Mouse (Mus musculus) embryonic stem cell, embryonic (primary cell): ENCODE measurements around the gene Acvr2b.

Experiments used
- CTCF ChIA-PET, 4 experiments: fragments of 300-600 bp in 2 of 4; fragments of 350-600 bp in 2 of 4; sonication (Branson Sonifier 250); formaldehyde crosslinking; loops; one replicate each; lab custom pipeline; 2022; ENCODE audit warnings: inconsistent platforms in 2 of 4; lab: Charles Lee
- POLR2A ChIA-PET, 4 experiments: fragments of 300-600 bp in 2 of 4; fragments of 350-600 bp in 2 of 4; sonication (Branson Sonifier 250); formaldehyde crosslinking; loops; one replicate each; lab custom pipeline; 2022; ENCODE audit warnings: antibody characterized with exemption in 4 of 4, inconsistent platforms in 1 of 4; lab: Charles Lee

Gene Acvr2b

DNA sequence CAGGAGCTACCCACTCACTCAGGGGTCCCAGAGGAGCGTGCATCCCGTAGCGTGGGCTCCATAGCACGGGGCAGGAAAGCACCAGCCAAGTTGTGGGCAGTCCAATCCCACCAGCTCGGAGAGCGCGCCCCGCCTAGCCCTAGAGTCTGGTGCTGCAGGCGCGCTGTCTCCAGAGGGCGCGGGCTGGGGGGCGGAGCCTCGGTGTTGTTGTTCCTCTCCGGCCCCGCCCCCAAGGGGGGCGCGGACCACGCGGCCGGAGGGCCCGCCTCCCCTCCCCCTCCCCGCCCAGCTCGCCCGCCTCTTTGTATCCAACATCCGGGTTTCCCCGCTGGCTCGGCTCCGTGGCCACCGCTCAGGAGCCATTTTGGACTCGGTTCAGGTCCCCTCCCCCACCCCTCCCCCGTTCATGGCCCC, at the start of gene Acvr2b:
Gene Acvr2b (plus strand): TSS at position 318 of the 414 bp plus-strand sequence.
- POLR2A ChIA-PET, result interaction anchor here in 3 of 4 experiments (0.5 to 3.2 kb wide), 54 partner anchors 8 to 996 kb away, joined by 3 to 32 read pairs (median 4); partner anchors contain the start of genes Myd88 (in 3 of the 3), Acaa1a (in 2 of the 3), Oxsr1 (in 2 of the 3) and Exog (in 1 of the 3)
- CTCF ChIA-PET, result interaction anchor here (0.5 to 2.0 kb wide), 20 partner anchors 13 to 958 kb away, joined by 3 to 10 read pairs (median 4); partner anchors contain the start of genes Exog (in 2 of the 4), Dlec1 (in 1 of the 4) and Myd88 (in 1 of the 4)

DNA sequence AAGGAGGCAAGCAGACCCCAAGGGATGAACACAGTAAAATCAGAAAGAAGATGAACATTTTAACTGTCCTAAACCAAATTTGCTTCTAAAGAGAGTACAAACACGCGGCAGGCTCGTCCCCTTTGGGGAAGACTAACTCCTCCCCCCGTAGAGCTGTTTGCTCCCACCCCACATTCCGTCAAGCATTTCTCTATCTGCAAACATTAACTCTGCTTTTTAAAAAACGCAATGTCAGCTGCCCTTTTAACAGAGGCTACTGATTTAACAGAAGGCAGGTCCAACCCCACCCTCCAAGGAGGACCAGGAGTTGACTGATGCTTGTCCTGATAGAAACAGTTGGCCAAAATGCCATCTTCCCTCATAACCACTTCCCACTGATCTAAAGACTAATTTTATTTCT, 48.0 kb upstream of the Acvr2b start:
- POLR2A ChIA-PET, result interaction anchor here in 2 of 4 experiments (0.5 to 1.3 kb wide), 2 partner anchors 10 to 41 kb away, joined by 3 to 5 read pairs; no protein-coding TSS in a partner anchor
- CTCF ChIA-PET, result no interaction called here

DNA sequence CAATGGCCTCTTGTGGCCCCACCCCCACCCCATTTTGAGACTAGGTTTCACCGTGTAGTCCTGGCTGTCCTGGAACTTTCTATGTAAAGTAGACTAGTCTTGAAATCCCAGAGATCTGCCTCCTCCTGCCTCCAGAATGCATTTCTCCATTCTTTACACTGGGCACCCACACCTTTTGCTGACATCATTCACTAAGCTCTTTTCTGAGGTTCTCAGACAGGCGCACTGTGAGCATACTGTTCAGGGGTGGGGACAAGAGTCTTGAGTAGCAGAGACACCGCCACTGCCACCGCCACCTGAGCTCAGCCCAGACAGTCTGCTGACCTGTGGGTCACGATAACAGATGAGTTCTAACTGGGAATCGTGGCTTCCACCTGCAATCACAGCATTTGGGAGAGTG, 46.0 kb upstream of the Acvr2b start:
- ChIA-PET CTCF (interaction anchor here in 3 of 4 experiments (0.6 to 1.4 kb wide), 8 partner anchors 10 to 647 kb away, joined by 3 to 6 read pairs (median 3); partner anchors contain the start of gene Acvr2b (in 1 of the 3)), POLR2A (interaction anchor here in 3 of 4 experiments (0.6 to 2.2 kb wide), 15 partner anchors 10 to 89 kb away, joined by 3 to 21 read pairs (median 5); partner anchors contain the start of genes Acaa1a (in 2 of the 3), Acvr2b (in 2 of the 3), Myd88 (in 2 of the 3) and Exog (in 1 of the 3))

DNA sequence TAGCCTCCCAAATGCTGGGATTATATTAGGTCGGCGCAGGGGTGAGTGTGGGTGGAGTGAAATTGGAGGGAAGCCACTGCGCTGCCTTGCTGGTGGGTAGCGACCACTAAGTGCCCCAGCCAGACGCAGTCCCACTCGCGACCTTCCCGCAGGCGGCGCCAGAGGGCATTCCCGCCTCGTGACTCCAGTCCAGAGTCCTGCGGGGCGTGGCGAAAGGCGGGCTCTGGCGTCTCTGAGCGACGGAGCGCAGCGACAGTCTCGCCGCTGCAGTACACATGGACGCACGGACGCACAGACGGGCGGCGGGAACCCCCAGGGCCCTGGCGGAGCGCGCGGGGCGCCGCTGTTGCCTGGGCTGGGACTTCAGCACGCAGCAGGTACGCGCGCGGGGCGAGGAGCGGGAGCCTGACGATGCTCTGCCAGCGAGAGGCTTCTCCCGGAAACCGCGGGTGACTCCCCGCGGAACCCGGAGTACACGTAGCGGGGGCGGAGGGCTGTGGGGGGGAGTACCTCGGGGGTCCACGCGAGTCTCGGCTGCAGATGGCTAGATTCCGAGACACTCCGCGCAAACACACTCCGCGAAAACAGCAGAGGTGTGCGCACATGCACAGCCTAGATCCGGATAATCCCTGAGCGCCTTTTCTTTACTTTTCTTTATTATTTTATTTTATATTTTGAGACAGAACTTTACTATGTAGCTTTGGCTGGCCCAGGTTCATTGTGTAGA, 44.4 kb upstream of the Acvr2b start, which contains the start of gene Xylb:
Gene Xylb (plus strand): TSS at position 51 of the 727 bp plus-strand sequence.
- ChIA-PET CTCF (interaction anchor here in 2 of 4 experiments (0.6 to 0.7 kb wide), 2 partner anchors 31 to 141 kb away, joined by 3 to 4 read pairs; no protein-coding TSS in a partner anchor), POLR2A (interaction anchor here (0.7 to 2.2 kb wide), 15 partner anchors 10 to 343 kb away, joined by 3 to 21 read pairs (median 3); partner anchors contain the start of genes Acaa1a (in 2 of the 4), Myd88 (in 2 of the 4), Exog (in 1 of the 4) and Oxsr1 (in 1 of the 4))

DNA sequence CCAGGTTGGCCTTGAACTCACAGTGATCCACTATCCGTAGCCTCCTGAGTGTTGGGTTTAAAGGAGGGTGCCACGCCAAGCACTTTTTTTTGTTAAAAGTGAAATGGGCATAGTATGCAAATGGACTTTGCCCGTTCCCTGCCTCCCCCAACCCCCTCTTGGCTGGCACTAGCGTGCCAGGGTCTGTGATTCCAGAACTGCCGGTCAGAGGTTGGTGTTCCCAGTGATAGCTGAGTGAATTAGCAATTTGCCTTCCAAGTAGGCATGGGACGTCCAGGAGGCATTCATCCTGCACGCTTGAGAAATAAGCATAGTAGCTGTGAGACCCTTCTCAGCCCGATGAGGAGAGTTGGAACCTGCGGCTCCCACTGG, 43.9 kb upstream of the Acvr2b start:
- CTCF ChIA-PET, result interaction anchor here in 2 of 4 experiments (0.6 to 0.7 kb wide), 3 partner anchors 30 to 142 kb away, joined by 3 to 4 read pairs (median 4); no protein-coding TSS in a partner anchor
- POLR2A ChIA-PET, result interaction anchor here (0.7 to 1.7 kb wide), 16 partner anchors 9 to 344 kb away, joined by 3 to 9 read pairs (median 3); partner anchors contain the start of genes Myd88 (in 2 of the 4), Acvr2b (in 1 of the 4) and Exog (in 1 of the 4)

DNA sequence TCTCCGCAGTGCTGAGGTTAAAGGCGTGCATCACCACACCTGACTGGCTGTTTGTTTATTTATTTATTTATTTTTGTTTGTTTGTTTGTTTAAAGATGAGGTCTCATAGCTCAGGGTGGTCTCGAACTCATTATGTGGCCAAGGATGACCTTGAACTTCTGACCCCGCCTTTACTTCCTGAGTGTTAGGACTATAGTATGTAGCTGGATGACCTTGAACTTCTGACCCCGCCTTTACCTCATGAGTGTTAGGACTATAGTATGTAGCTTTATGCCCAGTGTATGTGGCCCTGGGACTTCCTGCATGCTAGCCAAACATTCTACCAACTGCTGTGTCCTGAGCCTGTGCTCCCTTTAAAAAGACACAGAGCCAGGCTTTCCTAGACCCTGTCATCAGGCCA, 40.5 kb upstream of the Acvr2b start:
- ChIA-PET CTCF (interaction anchor here (0.6 to 2.2 kb wide), 5 partner anchors 8 to 58 kb away, joined by 3 to 16 read pairs (median 3); no protein-coding TSS in a partner anchor), POLR2A (interaction anchor here in 3 of 4 experiments (1.1 to 2.2 kb wide), 8 partner anchors 11 to 44 kb away, joined by 3 to 9 read pairs (median 5); partner anchors contain the start of gene Oxsr1 (in 2 of the 3))

DNA sequence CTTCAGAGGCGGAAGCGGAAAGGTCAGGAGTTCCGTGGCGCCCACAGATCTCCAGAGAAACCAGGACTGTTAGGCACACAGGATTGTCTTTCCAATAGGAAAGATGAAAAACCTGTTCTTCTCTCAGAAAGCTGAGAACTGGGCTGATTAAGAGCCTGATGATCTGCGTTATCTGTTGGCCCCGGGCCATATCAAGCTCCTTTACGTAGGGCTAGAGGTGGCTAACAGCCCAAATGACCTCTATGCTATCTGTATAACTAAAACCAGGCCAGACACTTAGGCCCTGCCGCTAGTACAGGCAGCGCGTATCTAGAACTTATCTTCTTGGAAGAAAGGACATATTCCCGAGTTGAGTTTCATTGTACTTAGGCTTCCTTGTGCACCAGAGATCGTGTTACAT, 38.7 kb upstream of the Acvr2b start:
- ChIA-PET POLR2A (interaction anchor here in 3 of 4 experiments (0.6 to 2.2 kb wide), 10 partner anchors 9 to 147 kb away, joined by 3 to 9 read pairs (median 4); partner anchors contain the start of genes Exog (in 1 of the 3), Myd88 (in 1 of the 3) and Oxsr1 (in 1 of the 3)), CTCF (interaction anchor here in 2 of 4 experiments (1.6 to 2.2 kb wide), 2 partner anchors 11 kb away, joined by 5 to 16 read pairs; no protein-coding TSS in a partner anchor)

DNA sequence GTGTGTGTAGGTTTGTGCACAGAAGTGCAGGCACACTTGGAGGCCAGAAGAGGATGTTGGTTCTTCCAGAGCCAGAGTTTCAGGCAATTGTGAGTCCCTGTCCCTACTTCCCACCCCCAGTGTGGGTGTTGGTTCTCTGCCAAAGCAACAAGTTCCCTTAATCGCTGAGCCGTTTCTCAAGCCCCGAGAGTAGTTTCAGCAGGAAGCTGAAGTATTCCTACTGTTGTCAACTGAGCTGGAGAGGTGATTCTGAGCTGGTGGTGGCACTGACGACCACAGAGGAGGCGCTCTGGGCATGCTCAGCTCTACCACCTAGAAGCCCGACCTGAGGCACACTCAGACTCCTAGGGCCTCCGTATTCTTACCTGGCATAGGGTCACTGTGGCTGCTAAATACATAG, 36.6 kb upstream of the Acvr2b start, which contains the start of gene Slc22a14:
Gene Slc22a14 (minus strand): TSS at position 270 of the 400 bp plus-strand sequence.
- POLR2A ChIA-PET, result interaction anchor here in 1 of 4 experiments (1.6 kb wide), 1 partner anchor 129 kb away, joined by 3 read pairs; no protein-coding TSS in a partner anchor
- CTCF ChIA-PET, result no interaction called here

DNA sequence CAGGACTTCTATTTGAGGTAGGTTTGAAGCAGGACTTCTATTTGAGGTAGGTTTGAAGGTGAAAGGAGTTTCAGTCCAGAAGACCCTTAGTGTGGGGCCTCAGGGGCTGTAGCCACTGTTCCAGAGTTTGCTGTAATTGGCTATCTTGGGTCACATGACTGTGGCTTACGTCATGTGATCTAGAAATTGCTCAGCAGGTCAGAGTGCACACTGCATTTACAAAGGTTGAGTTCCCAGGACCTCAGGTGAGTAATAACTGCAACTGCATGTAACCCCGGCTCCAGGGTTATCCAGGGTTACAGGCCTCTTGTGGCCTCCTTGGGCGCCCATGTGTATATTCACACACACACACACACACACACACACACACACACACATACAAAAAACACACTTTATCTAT, 33.6 kb upstream of the Acvr2b start:
- ChIA-PET POLR2A (interaction anchor here in 1 of 4 experiments (1.1 kb wide), 2 partner anchors 10 to 16 kb away, joined by 3 to 4 read pairs; no protein-coding TSS in a partner anchor), CTCF (interaction anchor here in 1 of 4 experiments (0.7 kb wide), 1 partner anchor 35 kb away, joined by 3 read pairs; no protein-coding TSS in a partner anchor)

DNA sequence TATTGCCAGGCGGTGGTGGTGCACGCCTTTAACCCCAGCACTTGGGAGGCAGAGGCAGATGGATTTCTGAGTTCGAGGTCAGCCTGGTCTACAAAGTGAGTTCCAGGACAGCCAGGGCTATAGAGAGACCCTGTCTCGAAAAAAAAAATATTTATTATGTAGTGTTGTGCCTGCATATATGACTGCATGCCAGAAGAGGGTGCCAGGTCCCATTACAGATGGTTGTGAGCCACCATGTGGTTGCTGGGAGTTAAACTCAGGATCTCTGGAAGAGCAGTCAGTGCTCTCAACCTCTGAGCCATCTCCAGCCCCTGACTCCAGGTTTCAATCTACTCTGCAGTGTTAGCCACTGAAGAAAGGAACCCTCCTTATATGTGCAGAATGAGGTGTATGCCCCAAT, 31.1 kb upstream of the Acvr2b start:
- POLR2A ChIA-PET, result interaction anchor here in 1 of 4 experiments (0.5 kb wide), 1 partner anchor 12 kb away, joined by 3 read pairs; no protein-coding TSS in a partner anchor
- CTCF ChIA-PET, result interaction anchor here in 1 of 4 experiments (0.9 kb wide), 1 partner anchor 187 kb away, joined by 3 read pairs; no protein-coding TSS in a partner anchor

DNA sequence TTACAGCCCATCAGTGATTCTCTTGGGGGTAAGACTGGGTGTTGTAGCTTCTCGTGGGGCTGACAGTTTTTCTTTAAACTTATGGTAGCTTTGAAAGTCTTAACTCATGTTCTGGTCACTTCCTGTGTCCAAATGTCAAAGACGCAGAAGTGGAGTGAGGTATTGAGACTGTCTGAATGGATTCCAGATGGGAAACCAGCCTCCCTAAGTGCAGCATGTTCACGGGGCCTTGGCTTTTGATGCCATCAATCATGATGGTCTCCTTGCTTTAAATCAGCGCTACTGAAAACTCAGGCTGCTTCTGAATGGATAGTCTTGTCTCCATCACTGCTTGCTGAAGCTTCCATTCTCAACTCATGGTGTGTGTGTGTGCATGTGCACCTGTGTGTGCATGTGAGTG, 30.7 kb upstream of the Acvr2b start:
- CTCF ChIA-PET, result interaction anchor here in 1 of 4 experiments (0.9 kb wide), 1 partner anchor 187 kb away, joined by 3 read pairs; no protein-coding TSS in a partner anchor
- POLR2A ChIA-PET, result interaction anchor here in 1 of 4 experiments (0.5 to 1.2 kb wide), 2 partner anchors 11 to 295 kb away, joined by 3 read pairs; no protein-coding TSS in a partner anchor

DNA sequence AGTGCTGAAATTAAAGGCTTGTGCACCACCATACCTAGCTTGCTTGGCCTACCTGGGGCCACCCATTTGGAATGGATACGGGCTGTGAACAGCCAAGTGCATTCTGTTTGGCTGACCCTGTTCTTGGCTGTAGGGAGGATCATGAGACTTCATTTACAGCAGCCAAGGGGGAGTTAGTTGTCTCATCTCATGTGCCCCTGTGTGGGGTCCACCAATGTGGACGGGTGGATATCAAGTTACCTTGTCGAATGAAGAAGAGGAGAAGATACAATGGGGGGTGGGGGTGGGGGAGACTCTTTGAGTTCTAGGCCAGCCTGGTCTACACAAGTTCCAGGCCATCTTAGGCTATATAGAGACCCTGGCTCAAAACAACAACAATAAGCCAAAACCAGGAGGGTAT, 26.9 kb upstream of the Acvr2b start:
- CTCF ChIA-PET, result no interaction called here
- POLR2A ChIA-PET, result interaction anchor here (0.6 to 2.0 kb wide), 10 partner anchors 12 to 821 kb away, joined by 3 to 7 read pairs (median 3); partner anchors contain the start of gene Acvr2b (in 1 of the 4)

DNA sequence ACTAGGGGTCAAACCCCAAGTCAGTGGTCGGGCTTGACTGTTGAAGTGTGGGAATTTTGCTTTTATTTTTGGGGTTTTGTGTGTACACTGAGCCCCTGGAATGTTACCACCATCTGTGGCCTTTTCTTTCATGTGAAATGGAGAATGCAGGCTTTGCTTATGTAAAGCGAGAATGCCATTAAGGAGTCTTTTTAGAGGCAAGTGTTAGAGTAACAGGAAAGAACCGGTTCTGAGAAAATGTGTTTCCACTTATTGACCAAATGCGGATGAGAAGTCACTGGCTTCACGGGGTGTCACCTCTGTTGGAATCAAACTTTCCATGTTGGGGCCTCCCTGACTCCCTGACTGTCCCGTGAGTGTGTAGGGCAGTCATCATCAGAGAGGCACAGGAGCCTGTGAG, 26.4 kb upstream of the Acvr2b start:
- ChIA-PET CTCF (no interaction called here), POLR2A (interaction anchor here in 3 of 4 experiments (0.6 to 2.0 kb wide), 6 partner anchors 17 to 821 kb away, joined by 3 to 7 read pairs (median 3); partner anchors contain the start of gene Acvr2b (in 1 of the 3))

DNA sequence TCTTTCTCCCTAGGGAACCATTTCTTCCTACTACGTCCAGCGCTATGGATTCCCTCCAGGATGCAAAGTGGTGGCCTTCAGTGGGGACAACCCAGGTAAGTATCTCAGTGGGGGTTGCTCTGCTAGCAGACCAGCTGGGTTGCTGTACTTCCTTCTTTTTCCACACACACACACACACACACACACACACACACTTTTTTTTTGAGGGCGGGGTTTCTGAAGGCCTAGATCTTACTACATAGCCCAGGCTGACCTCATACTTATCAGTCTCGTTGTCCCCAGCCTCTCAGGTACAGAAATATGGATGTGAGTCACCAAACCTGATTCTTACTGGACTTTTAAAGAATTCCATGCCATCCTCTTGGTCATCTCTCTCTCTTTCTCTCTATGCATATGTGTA, 23.7 kb upstream of the Acvr2b start:
- ChIA-PET POLR2A (interaction anchor here in 1 of 4 experiments (1.1 to 2.3 kb wide), 5 partner anchors 10 to 38 kb away, joined by 3 to 6 read pairs (median 4); partner anchors contain the start of gene Myd88), CTCF (interaction anchor here in 1 of 4 experiments (0.9 kb wide), 1 partner anchor 12 kb away, joined by 3 read pairs; no protein-coding TSS in a partner anchor)

DNA sequence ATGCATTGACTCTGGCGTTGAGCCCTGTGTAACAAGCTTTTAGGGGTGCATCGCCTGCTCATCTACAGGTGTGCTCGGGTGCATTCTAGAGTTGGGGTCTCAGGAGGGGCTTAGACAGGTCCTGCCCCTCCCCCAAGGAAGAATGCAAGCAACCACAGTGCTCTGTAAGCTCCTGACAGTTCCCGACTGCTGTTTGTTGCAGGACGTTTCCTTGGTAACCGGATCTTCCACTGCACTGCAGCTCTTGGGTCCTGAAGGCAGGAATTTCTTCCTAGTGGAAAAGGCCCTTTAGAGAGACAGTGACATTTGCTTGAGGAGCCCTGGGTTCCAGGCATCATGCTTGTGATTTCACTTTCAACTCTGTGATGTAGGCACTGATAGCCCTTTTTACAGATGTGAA, 19.3 kb upstream of the Acvr2b start:
- CTCF ChIA-PET, result interaction anchor here in 3 of 4 experiments (0.5 to 1.3 kb wide), 5 partner anchors 19 to 523 kb away, joined by 3 to 10 read pairs (median 3); partner anchors contain the start of gene Acvr2b (in 2 of the 3)
- POLR2A ChIA-PET, result interaction anchor here in 2 of 4 experiments (0.7 to 1.7 kb wide), 4 partner anchors 10 to 42 kb away, joined by 3 to 6 read pairs (median 3); no protein-coding TSS in a partner anchor

DNA sequence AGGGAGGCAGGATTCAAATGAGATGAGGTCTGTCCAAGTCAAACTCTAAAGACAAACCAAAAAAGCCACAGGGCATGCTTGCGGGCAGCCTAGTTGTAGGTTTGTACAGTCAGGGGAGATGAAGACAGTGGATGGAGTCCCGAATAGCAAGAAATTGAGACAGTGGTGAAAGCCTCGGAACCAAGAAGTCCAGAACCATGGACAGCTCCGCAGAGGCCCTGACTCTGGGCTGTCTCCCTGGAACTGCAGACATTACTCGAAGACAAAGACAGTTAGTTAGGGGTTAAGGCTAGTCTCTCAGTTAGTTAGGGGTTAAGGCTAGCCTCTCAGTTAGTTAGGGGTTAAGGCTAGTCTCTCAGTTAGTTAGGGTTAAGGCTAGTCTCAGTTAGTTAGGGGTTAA, 13.0 kb upstream of the Acvr2b start:
- POLR2A ChIA-PET, result interaction anchor here in 3 of 4 experiments (1.1 to 2.2 kb wide), 7 partner anchors 10 to 48 kb away, joined by 3 to 8 read pairs (median 4); partner anchors contain the start of genes Acvr2b (in 2 of the 3) and Myd88 (in 2 of the 3)
- CTCF ChIA-PET, result interaction anchor here in 3 of 4 experiments (0.7 to 2.0 kb wide), 4 partner anchors 12 to 814 kb away, joined by 3 to 7 read pairs (median 5); partner anchors contain the start of gene Acvr2b (in 1 of the 3)

DNA sequence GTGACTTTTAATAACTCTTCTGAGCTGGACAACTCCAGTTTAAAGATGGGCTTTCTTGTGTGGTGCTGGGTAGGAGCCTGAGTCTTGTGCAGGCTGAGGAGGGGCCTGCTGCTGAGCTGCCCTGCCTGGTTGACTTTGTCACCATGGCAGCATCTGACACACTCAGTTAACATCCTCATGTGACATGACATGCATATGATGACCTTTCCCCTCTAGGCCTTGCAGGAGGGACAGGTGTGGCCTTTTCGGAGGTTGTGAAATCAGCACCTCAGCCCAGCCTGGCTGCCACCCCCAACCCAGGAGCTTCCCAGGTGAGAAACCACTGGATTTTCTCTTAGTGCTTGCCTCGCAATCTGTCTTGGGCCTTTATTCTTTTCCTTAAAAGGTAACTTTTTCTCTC, 11.7 kb upstream of the Acvr2b start:
- ChIA-PET CTCF (interaction anchor here in 2 of 4 experiments (0.6 to 0.9 kb wide), 2 partner anchors 12 to 1024 kb away, joined by 3 to 4 read pairs; no protein-coding TSS in a partner anchor), POLR2A (interaction anchor here in 2 of 4 experiments (1.3 to 2.2 kb wide), 3 partner anchors 12 to 50 kb away, joined by 4 to 8 read pairs (median 4); partner anchors contain the start of genes Myd88 (in 2 of the 2) and Acvr2b (in 1 of the 2))
